Mouse (Mus musculus): ENCODE data around the gene Phrf1. TPM values are rescaled to one million over a fixed set of nuclear protein-coding genes. Genes with fewer than 3 reads are reported as not detected.

The Phrf1 gene
- total RNA-seq, 2 experiments from 2014 or later, result 72.8 to 76.1 TPM

DNA sequence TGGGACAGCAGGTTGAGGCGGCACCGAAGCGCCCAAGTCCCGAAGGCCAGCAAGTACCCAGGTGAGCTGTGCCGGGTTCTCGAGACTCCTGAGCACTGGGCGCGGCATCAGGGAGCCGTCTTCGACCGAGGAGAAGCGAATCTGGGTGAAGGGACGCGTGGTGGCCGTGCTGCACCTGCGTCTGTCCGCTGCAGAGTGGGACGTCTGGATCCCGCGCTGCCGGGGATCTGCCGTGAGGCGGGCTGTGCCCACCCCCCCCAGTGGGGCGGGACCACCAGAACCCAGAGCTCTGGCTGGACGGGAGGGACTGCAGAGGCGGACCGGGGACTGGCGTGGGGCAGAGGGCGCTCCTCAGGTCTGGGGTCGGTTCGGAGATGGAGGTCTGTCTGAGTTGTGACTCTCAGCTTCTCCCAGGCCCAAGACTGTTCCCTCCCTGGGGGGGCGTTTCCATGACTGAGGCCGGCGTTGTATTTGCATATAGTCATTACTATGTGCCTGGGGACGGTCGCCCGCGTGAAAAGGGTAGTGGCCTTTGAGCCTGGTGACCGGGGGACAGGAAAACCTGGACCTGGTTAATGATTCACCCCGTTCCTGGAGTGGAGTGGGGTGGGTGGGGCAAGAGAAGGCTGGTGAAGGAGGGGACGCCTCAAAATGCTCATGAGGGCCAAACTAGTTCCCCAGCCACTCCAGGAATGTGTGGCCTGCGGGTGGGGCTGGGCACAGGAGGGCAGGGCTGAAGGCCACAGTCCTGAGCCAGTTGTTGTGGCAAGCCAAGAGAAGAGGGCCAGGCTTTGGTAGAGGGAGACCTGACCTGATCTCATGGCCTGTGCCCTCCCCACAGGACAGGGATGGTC, 12.5 kb upstream of the Phrf1 start:
- TF ChIP-seq CTCF (conservative IDR thresholded peaks at IDR 0.05), result no peak
- Histone ChIP-seq H3K4me3 (peak overlapping the region; percentile 66), H3K27ac (no peak overlapping the region)
- DNase-seq (ENCODE audit: low spot score in 2 of 2), result no peak

GRCm38 (mm10) chr7:141216894-141217293, 11.7 kb upstream of the Phrf1 start:
- H3K4me3 ChIP-seq, result no peak overlapping the region
- no peak for TF ChIP-seq CTCF (conservative IDR thresholded peaks at IDR 0.05)
- no peak for DNase-seq (ENCODE audit: low spot score in 2 of 2)
- H3K27ac ChIP-seq, result no peak overlapping the region

GRCm38 (mm10) chr7:141217343-141218013, 11.1 kb upstream of the Phrf1 start:
- TF ChIP-seq CTCF (conservative IDR thresholded peaks at IDR 0.05), result no peak
- H3K4me3 ChIP-seq, result no peak overlapping the region
- H3K27ac ChIP-seq, result no peak overlapping the region
- DNase-seq (ENCODE audit: low spot score in 2 of 2), result no peak

- no peak overlapping the region for H3K4me3 ChIP-seq
- TF ChIP-seq CTCF (conservative IDR thresholded peaks at IDR 0.05), result no peak
- no peak overlapping the region for H3K27ac ChIP-seq
- DNase-seq (ENCODE audit: low spot score in 2 of 2), result no peak
Measured at GRCm38 (mm10) chr7:141218141-141218540, 10.4 kb upstream of the Phrf1 start.

DNA sequence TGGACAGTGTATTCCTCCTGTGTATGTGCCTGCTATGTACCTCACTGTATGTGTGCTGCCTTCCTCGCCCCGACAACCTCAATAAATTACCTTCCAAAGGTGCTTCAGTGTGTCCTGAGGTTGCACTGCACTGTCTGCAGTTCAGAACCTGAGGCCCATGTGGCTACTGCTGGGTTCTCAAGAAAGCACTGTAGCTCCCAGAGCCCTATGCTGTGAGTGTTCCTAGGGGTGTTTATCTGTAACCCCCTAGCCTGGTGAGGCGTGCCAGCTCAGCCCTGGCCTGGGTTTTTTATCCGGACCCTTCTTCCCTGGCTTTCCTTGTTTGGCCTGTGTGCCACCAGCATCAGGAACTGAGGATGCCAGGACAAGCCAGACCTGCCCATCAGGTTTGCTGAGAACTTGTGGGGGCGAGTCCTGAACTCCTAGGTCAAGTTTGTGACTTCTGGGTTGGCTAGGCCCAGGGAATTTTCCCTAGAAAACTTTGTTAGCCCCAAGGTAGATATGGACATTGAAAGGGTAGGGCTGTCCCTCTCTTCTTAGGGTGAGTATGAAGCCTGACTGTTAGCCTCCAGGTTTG, 9.9 kb upstream of the Phrf1 start:
- Histone ChIP-seq H3K27ac (no peak overlapping the region), H3K4me3 (no peak overlapping the region)
- TF ChIP-seq CTCF (conservative IDR thresholded peaks at IDR 0.05), result no peak
- no peak for DNase-seq (ENCODE audit: low spot score in 2 of 2)

DNA sequence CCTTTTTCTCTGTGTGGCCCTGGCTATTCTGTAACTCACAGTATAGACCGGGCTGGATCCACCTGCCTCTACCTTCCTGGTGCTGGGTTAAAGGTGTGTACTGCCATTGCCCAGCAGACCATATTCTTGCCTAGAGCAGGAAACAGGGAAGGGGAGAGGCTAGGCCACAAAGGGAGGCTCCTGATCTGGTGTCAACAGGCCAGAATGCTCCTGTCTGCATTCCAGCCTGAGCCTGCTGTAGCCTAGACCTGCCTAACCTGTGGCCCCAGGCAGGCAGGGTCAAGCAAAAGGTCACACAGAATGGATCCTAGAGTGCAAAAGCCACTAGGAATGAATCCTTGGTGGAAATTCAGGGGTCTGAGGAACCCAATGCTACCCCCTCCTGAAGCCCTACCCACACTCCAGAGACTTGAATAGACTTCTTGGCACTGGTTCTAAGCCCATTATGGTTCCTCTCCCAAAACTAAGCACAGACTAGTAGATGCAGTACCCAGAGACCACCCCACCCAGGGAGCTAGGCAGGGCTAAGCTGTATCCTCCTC, 9.0 kb upstream of the Phrf1 start:
- no peak overlapping the region for H3K27ac ChIP-seq
- no peak for DNase-seq (ENCODE audit: low spot score in 2 of 2)
- H3K4me3 ChIP-seq, result no peak overlapping the region
- no peak for TF ChIP-seq CTCF (conservative IDR thresholded peaks at IDR 0.05)

DNA sequence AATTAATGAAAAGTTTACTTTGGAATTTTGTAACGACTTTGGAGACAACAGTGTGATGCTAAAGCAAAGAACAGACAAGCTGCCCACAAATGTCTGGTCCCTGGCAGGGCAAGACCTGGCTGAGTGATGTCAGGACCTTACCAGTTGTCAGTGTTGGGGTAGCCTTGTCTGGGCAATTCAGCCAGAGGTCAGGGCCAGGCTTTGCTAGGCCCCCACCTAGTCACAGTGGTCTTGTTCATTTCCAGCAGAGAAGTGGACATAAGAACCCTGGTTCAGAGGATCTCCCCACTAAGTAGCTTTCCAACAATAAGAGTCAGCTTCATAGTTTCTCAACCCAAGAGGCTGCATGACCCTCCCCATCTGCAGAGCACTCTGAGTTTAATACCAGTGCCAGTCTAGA, 8.2 kb upstream of the Phrf1 start:
- Histone ChIP-seq H3K27ac (no peak overlapping the region), H3K4me3 (no peak overlapping the region)
- no peak for DNase-seq (ENCODE audit: low spot score in 2 of 2)
- TF ChIP-seq CTCF (conservative IDR thresholded peaks at IDR 0.05), result no peak

DNA sequence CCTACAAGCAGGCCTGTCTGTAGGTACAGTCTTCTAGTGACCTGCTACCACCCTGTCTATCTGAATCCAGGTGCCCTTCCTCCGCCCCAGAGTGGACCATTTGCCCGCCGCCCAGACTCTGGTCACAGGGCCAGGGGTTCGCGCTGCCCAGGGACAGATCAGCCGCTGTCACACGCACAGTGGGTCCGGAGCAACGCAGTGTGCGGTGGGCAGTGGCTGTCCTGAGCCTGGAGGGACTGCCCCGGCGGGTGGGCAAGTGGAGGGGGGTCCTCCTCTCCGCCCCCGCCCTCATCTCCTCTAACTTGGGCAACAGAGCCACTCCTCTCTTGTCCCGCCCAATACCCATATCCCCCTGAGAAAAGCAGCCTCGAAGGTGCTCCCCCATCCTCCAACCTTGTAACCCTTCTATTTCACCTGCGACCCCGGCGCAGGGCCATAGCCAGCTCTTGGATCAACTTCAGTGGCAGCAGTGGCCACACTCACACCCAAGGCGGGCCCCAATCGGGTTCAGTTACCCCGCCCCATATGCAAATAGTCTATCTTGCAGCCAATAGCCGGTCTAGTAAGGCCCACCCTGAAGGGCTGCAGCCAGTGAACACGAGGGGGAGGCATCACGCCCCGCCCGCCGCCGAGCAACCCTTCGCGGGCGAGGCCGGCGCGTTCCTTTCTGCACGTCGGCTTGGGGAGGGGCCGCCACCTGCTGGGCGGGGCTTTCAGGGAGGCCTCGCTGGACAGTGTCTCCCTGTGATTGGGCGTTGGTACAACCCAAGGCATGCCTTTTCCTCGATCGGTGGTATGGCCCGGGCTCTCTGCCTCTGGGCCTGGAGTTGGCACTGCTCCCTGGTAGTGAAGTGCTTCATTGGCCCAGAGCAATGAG, 7.1 kb upstream of the Phrf1 start:
- peak; percentile 48 for TF ChIP-seq CTCF (conservative IDR thresholded peaks at IDR 0.05)
- peak overlapping the region; percentile 52 for H3K4me3 ChIP-seq
- DNase-seq (ENCODE audit: low spot score in 2 of 2), result peak; percentile 89 to 94
- peak overlapping the region; percentile 63 for H3K27ac ChIP-seq

DNA sequence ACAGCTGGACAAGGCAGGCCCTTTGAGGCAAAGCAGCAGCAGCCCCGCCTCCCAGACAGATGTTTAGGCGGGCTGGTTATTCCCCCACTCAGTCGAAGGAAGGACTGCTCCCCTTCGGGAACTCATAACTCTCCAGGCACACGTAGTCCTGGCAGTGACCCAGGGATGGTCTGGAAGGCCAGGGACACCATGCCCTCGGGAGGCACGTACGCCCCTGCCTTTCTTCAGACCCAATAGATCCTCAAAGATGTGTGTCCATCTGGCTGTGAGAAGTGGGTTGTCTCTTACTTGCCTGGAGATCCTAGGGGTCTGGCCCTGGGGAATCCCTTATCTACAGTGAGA, 6.5 kb upstream of the Phrf1 start:
- no peak for TF ChIP-seq CTCF (conservative IDR thresholded peaks at IDR 0.05)
- DNase-seq (ENCODE audit: low spot score in 2 of 2), result no peak
- Histone ChIP-seq H3K4me3 (peak overlapping the region; percentile 52), H3K27ac (peak overlapping the region; percentile 63)

DNA sequence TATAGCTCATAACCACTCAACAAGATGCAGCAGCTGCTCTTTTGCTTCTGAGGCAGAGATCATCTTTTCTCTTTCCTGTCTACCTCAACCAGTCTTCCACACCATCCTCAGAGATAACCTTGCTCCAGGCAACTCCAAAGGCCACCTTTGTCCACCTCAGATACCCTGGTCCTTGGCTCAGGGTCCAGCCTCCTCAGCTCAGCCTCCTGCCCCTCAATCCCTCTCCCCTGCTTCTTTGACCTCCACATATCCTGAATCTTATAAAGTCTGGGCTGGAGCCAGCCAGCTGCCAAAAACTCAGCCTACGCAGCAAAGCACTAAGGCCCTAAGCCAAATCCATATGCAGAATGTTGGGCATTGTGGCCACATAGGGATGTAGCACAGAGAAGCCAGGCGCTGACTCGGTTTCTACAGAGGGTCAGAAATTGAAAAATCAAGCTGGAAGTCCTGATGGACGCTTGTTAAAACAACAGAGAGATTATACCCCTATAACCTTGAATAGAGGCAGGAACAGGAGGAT, 5.8 kb upstream of the Phrf1 start:
- DNase-seq (ENCODE audit: low spot score in 2 of 2), result no peak
- no peak for TF ChIP-seq CTCF (conservative IDR thresholded peaks at IDR 0.05)
- H3K4me3 ChIP-seq, result no peak overlapping the region
- H3K27ac ChIP-seq, result peak overlapping the region; percentile 63; the same call in 1 of the 2 replicates

- TF ChIP-seq CTCF (conservative IDR thresholded peaks at IDR 0.05), result peak; percentile 58
- no peak for DNase-seq (ENCODE audit: low spot score in 2 of 2)
- H3K4me3 ChIP-seq, result no peak overlapping the region
- H3K27ac ChIP-seq, result no peak overlapping the region
Measured at GRCm38 (mm10) chr7:141226535-141226934, 2.0 kb upstream of the Phrf1 start.

DNA sequence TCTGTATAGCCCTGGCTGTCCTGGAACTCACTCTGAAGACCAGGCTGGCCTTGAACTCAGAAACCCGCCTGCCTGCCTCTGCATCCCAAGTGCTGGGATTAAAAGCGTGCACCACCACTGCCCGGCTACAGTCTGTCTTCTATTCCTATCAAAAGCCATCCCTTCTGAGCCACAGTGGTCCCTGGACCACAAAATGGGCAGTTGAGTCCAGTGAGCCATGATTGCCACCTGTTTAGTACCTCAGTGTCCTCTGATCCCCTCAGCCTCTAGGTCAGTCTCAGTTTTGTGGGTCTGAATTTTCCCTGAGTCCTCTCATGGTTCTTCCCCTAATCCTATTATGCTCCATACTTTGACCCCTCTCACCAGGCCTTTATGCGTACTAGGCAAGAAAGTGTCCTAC, 788 bp upstream of the Phrf1 start:
- no peak for DNase-seq (ENCODE audit: low spot score in 2 of 2)
- TF ChIP-seq CTCF (conservative IDR thresholded peaks at IDR 0.05), result no peak
- Histone ChIP-seq H3K27ac (peak overlapping the region; percentile 100), H3K4me3 (peak overlapping the region; percentile 99; the same call in 1 of the 2 replicates)

Measured in layer of hippocampus, adult 2 months (tissue).